Mouse (Mus musculus) B cell, adult 2 months (primary cell): ENCODE data around the gene Lsm6.

Experiments used
- DNase-seq, 2 experiments: peaks; one replicate each; pipeline ENCODE4 v3.0.0; 2022

Lsm6 gene

DNA sequence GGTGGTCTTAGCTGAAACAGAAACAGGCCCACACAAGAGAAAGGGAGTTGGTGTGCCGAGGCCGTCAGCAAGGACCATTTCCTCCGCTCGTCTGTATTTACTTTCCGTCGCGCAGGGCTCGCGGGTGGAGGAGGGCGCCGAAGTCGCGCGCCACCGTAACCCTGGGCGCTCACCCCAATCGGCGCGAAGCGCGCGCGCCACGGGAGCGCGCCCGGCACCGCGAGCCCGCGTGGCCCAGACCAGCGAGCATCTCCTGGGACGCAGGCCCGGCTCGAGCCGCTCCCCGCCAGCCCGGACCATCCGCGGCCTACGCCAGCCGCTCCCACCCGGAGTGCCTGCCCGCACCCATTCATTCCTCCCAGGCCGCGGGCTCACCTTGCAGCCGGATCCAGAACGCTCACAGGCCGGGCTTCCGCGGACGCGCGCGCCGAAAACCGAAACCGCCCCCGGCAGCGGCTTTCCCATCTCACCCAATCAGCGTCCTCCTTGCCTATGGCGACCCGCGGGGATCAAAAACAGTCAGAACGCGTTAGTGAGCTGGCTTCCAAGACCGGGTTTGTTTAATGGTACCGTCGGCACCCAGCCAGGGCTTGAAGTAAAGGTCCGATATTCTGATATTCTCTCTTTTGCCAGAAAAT lies at the start of gene Lsm6:
Gene Lsm6, minus strand, starts transcription at position 468 of the 638 bp plus-strand sequence.
- peak; percentile 97 for DNase-seq

GRCm38 (mm10) chr8:78867036-78867435 lies 46.1 kb upstream of the Lsm6 start:
- DNase-seq, result no peak

GRCm38 (mm10) chr8:78863001-78863400 lies 42.1 kb upstream of the Lsm6 start:
- DNase-seq, result no peak

DNA sequence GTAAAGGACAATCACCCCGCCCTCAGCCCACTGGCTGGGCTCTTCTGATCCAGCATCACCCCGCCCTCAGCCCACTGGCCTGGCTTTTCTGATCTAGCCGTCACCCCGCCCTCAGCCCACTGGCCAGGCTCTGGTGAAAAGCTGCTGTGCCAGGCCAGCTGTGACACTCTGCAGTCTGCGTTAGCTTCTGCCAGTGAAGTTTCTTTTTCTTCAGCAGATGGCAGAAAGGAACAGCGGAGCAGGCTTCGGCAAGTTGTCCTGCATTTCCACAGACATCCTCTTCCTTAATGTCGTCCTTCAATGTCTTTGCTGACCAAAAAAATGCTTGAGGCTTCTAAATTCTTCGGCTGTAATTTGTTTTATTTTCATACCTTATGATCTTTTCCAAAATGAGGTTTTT lies 41.1 kb upstream of the Lsm6 start:
- DNase-seq, result no peak

GRCm38 (mm10) chr8:78860789-78861188 lies 39.8 kb upstream of the Lsm6 start:
- DNase-seq, result no peak

DNA sequence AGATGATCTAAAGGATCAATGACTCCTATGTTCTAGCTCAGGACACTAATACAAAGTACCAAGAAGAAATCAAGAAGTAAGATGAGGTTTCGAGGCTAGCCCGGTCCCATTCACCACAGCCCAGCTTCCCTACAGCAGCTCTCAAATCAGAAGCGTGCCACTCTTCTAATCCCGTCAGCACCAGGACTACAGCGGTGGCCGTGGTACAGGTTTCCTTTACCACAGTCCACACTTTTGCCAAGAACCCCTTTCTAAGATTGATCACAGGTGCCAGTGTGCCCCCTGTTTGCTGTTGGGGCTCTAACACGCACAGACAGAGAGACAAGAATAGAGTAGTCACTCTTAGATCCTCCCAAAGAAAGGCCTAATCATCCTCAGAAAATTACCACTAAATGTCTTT lies 36.5 kb upstream of the Lsm6 start:
- DNase-seq, result no peak

- DNase-seq, result no peak
Observed at GRCm38 (mm10) chr8:78852279-78852678, 31.3 kb upstream of the Lsm6 start.

GRCm38 (mm10) chr8:78847240-78847639 lies 26.3 kb upstream of the Lsm6 start:
- DNase-seq, result no peak

GRCm38 (mm10) chr8:78844559-78844958 lies 23.6 kb upstream of the Lsm6 start:
- DNase-seq, result no peak

- no peak for DNase-seq
Observed at GRCm38 (mm10) chr8:78838656-78839413, 17.9 kb upstream of the Lsm6 start.

DNA sequence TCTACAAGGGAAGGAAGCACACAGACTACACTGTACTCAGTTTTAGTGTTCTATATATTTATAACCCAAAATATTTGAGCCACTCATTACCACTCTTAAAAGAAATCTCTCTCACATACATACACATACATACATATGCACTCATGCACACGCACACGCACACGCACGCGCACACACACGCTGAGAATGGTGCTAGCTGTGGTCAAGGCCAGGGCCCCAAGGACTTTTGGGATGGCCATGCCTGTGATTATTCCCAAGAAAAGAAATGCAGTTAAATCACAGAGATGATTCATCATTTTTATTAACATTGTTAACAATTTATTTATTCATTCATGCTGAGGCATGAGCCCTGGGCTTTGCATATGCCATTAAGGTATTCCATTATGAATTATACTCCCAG lies 15.2 kb upstream of the Lsm6 start:
- DNase-seq, result no peak

- DNase-seq, result no peak
Observed at GRCm38 (mm10) chr8:78828414-78828813, 7.5 kb upstream of the Lsm6 start.

- DNase-seq, result no peak
Observed at GRCm38 (mm10) chr8:78824515-78824914, 3.6 kb upstream of the Lsm6 start.

DNA sequence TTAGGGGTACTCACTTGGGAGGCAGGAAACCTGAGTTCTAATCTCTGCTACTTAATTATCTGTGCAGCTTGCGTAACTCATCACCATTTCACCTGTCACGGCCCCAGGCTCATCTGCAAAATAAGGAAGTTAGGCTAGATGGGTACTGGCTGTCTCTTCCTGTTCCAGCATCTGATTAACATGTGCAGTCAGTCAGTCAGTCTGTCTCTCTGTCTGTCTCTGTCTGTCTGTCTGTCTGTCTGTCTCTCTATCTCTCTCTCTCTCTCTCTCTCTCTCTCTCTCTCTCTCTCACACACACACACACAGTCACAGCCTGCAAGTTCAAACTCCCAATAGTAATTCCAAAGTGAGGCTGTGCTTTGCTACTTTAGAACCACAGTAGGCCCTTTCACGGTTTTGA lies 967 bp downstream of the Lsm6 start:
- peak; percentile 33 to 55 for DNase-seq

- DNase-seq, result no peak
Observed at GRCm38 (mm10) chr8:78814743-78815142, 6.2 kb downstream of the Lsm6 start.

DNA sequence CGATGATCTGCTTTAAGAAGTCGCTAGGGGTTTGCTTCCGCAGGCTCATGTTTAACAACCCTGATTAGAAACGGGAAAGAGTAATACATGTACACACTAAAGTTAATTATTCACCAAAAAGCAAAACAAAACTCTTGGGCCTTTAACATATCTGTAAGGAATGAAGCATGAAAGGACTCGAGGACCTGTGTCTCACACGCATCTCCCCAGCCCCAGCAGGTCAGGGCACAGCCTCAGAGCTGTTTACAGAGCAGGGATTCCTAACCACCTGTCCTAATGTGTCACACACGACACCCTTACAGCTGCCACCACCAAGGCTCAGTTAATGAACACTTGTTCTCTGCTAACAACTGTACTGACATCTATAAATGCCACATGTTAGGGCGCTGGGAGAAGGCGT lies 7.9 kb downstream of the Lsm6 start:
- no peak for DNase-seq

DNA sequence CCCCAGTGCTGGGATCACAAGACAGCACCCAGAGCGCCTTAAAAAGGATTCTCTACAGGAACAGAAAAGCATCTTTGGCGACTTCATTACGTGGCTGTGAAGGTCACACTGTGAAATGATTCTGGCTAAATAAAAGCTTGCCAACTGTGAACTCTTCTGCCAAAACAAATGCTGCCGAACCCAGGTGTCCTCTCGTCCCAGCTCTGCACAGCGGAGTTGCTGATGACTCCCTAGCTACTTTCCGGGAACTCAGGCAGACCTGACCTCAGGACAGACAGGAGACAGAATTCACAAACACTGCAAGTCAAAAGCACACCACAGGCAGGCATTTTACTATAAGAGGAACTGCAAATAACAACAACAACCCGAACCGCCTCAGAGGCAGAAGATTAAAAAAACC lies 8.5 kb downstream of the Lsm6 start:
- no peak for DNase-seq

DNA sequence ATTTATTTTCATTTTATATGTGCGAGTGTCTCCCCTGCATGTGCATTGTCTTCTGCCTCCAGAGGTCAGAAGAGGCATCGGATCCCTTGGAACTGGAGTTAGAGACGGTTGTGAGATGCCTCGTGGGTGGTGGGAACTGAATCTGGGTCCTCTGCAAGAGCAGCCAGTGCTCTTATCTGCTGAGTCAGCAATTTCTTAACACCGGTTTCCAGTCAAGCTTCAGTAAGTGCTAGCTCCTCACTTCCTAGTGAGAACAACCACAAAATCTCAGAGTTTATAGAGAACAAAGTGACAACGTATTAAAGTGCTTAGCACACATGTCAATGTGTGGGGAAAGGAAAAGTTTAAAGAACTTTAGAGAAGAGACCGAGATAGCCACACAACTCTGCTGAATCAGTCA lies 9.2 kb downstream of the Lsm6 start:
- no peak for DNase-seq

- DNase-seq, result no peak
Observed at GRCm38 (mm10) chr8:78810207-78810675, 10.7 kb downstream of the Lsm6 start.

DNA sequence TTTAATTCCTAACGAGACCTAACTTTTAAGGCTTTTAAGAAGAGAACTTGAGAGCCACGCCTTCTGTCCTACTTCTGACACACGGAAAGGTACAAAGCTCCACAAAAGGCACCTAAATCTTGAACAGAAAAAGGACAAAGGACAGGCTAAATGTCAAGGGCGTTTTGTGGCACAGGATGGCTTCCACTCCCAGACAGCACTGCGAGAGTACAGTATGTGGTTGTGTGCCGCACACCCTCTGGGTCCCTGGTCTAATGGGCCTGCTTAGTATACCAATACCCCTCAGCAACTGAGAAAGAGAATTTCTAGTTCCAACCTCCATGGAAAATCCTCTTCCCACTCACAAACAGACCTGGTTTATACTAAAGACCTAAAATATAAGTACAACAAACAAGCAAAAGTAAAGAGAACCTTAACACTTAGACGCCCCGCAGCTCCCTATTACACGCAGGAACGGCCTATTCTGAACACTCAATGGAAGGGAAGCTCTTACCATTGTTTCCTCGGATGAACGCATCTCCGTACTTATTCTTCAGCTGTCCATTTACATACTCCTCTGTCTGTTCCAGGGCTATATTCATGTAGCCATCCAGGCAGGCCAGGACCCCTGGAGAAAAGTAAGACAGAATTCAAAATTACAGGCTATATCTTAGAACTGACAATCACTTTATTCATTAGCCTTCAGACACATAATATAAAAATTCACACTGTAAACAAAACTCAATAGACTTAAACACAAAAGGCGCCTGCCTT lies 11.3 kb downstream of the Lsm6 start:
- DNase-seq, result no peak

DNA sequence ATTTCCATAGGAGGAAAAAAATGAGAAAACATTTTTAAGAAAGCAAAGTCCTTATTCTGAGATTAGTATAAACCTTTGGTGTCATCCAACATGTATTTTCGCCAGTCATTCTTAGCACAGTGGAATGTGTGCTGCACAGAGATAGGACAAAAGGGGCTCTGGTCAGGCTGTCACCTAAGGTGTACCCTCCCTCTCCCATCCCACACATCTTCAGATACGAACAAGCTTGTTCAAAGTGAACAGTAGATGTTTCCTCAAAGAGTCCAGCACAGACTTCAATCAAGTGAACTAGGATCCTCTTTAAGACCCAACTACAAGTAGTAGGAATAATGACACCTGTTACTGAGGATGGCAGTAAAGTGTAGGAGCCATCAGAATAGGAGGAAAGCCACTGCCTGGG lies 12.1 kb downstream of the Lsm6 start:
- no peak for DNase-seq

- DNase-seq, result no peak
Observed at GRCm38 (mm10) chr8:78808439-78808838, 12.5 kb downstream of the Lsm6 start.

DNA sequence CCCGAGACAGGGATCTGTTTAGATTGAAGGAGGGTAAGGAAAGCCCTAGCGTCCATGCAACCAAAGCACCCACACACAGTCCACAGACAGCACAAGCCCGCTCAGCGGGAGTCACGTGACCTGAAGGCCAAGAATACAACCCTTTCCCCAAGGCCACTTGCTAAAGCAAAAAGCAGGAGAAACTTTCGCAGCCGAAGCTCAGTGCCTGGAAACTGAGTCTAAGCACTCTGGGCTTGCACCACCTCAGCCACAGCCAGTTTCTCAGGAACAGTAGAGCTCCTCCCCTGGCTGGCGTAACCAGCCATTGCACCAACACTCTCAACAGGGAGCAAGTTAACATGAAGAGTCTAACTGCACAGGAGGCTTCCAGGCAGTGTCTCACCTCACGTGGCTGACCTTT lies 13.7 kb downstream of the Lsm6 start:
- DNase-seq, result no peak

DNA sequence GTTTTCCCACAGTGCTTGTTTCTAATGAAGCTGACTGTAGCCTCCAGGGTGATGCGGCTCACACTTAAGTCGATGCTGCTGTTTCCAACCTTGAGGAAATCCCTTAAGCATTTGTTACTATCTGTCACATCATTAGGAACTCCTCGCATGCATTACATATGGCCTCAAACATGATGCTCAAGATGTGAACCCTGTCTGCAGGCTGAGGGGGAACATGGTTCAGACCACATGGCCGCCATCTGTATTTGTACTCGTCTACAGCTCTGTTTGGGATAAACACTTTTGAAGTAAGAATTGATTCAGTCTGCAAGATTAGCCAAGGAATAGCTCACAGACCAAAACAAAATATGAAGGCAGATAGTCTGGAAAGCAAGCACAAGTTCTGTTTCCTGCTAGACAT lies 14.9 kb downstream of the Lsm6 start:
- no peak for DNase-seq
